Mouse (Mus musculus): ENCODE results near the gene Socs2.

Gene Socs2

GRCm38 (mm10) chr10:95419726-95420125, 2.7 kb upstream of the Socs2 start:
- no peak for DNase-seq

- DNase-seq, result no peak
Measured at GRCm38 (mm10) chr10:95418631-95419030, 1.7 kb upstream of the Socs2 start.

- peak; percentile 84 for DNase-seq
Measured at GRCm38 (mm10) chr10:95417496-95418236, 686 bp upstream of the Socs2 start.

- DNase-seq, result no peak
Measured at GRCm38 (mm10) chr10:95416361-95416684, 657 bp downstream of the Socs2 start.

GRCm38 (mm10) chr10:95415533-95416360, 1.2 kb downstream of the Socs2 start:
- peak; percentile 79 for DNase-seq

- DNase-seq, result no peak
Measured at GRCm38 (mm10) chr10:95415159-95415532, 1.8 kb downstream of the Socs2 start.

GRCm38 (mm10) chr10:95414316-95415158, 2.4 kb downstream of the Socs2 start:
- DNase-seq, result peak; percentile 70

GRCm38 (mm10) chr10:95411139-95411538, 5.8 kb downstream of the Socs2 start:
- no peak for DNase-seq

GRCm38 (mm10) chr10:95410709-95411108, 6.3 kb downstream of the Socs2 start:
- no peak for DNase-seq

GRCm38 (mm10) chr10:95410209-95410608, 6.8 kb downstream of the Socs2 start:
- no peak for DNase-seq

- no peak for DNase-seq
Measured at GRCm38 (mm10) chr10:95409149-95409548, 7.8 kb downstream of the Socs2 start.

- no peak for DNase-seq
Measured at GRCm38 (mm10) chr10:95408487-95408886, 8.5 kb downstream of the Socs2 start.

- no peak for DNase-seq
Measured at GRCm38 (mm10) chr10:95407541-95408160, 9.3 kb downstream of the Socs2 start.

- DNase-seq, result no peak
Measured at GRCm38 (mm10) chr10:95404774-95405173, 12.2 kb downstream of the Socs2 start.

- DNase-seq, result no peak
Measured at GRCm38 (mm10) chr10:95399689-95400354, 17.2 kb downstream of the Socs2 start.

- DNase-seq, result peak; percentile 53
Measured at GRCm38 (mm10) chr10:95398489-95398888, 18.5 kb downstream of the Socs2 start.

- no peak for DNase-seq
Measured at GRCm38 (mm10) chr10:95397191-95397835, 19.7 kb downstream of the Socs2 start.

GRCm38 (mm10) chr10:95396356-95396755, 20.6 kb downstream of the Socs2 start:
- DNase-seq, result no peak

GRCm38 (mm10) chr10:95394819-95395812, 21.9 kb downstream of the Socs2 start:
- DNase-seq, result no peak

- DNase-seq, result no peak
Measured at GRCm38 (mm10) chr10:95392073-95392472, 24.9 kb downstream of the Socs2 start.

Data from retina, postnatal 1 day (tissue).